Mouse (Mus musculus) T-cell, adult 66 days (primary cell): ENCODE measurements around the gene Ccdc93. TPM values are rescaled to one million over a fixed set of nuclear protein-coding genes. Genes with fewer than 3 reads are reported as not detected.

ENCODE experiments used
- total RNA-seq, 2 experiments: library from RNA; stranded (reverse); gene quantifications; 3 replicates in 1 of 2; 4 replicates in 1 of 2; pipeline ENCODE4 v1.2.4; 2023

The Ccdc93 gene
- 10 to 100 TPM; 37.5 to 40.1 TPM for total RNA-seq

GRCm38 (mm10) chr1:121430938-121431928 lies at the start of gene Ccdc93:
TSS of gene Ccdc93 (plus strand) at chr1:121431049.

DNA sequence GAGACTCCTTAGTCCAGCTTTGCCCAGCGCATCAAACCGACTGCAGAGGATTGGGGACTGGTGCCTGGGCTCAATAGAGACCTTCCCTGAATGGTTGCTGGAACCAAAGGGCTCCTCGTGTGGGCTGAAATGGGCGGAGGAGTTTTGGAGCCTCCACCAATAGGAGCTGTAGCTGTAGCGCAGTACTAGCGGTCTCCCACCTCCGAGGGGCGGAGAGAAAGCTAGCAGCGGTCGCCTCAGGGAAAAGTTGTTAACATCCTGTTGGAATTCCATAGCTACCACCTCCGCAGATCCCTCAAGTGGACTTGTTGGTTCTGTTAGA lies 97.5 kb downstream of the Ccdc93 start, which contains the start of gene Htr5b:
TSS of gene Htr5b (minus strand) at position 67 of the 322 bp plus-strand sequence.

Other genes with a start within 250 kb of the Ccdc93 start
- gene Insig2, start 98.5 kb upstream of the Ccdc93 start, total RNA-seq = 10 to 100 TPM; 20.5 to 22.1 TPM
- gene Htr5b, start 97.4 kb downstream of the Ccdc93 start, total RNA-seq = not detected
- gene Ddx18, start 136.9 kb downstream of the Ccdc93 start, total RNA-seq = 10 to 100 TPM; 82.6 to 83.6 TPM